Mouse (Mus musculus) lung, adult 2 months (tissue): Measurements from ENCODE around the gene Ly75. TPM values are rescaled to one million over a fixed set of nuclear protein-coding genes. Genes with fewer than 3 reads are reported as not detected.

Experiments used
- DNase-seq: peaks from one replicate; pipeline ENCODE4 v3.0.0; 2022
- H3K4me1 ChIP-seq: fragments of 200-500 bp; 2 replicates; pipeline ENCODE4 v1.6.1; 2011; ENCODE audit warnings: low read length; ENCODE audit not compliant: control insufficient read depth, insufficient read depth
- H3K4me3 ChIP-seq: fragments of 200-500 bp; replicated peaks from 2 replicates; pipeline ENCODE3; 2011; ENCODE audit warnings: low read depth, mild to moderate bottlenecking, control low read depth, low read length; ENCODE audit errors: extremely low read depth
- CTCF ChIP-seq: fragments of 200-500 bp; IDR thresholded peaks from 2 replicates; pipeline ENCODE4 v1.5.1; 2011; ENCODE audit warnings: mild to moderate bottlenecking, low read length, control low read depth; ENCODE audit not compliant: insufficient read depth
- POLR2A ChIP-seq: fragments of 200-500 bp; IDR thresholded peaks from 2 replicates; pipeline ENCODE4 v1.6.1; 2011; ENCODE audit warnings: low read depth, mild to moderate bottlenecking, control low read depth, low read length, borderline replicate concordance; ENCODE audit errors: extremely low read depth
- WGBS: fragments of 180-500 bp; shearing (Covaris S2); methylation state at CpG from one replicate; pipeline ENCODE4 v1.1.7; 2018; 5-methylcytosine and 5-hydroxymethylcytosine counted together
- polyA plus RNA-seq: library from polyadenylated mRNA; depleted of rRNA; stranded (reverse); fragments of >200 nt; gene quantifications from 2 replicates; pipeline ENCODE4 v1.2.3, GENCODE M21; 2012

Ly75 gene
- polyA plus RNA-seq, 1 experiment: 2.9 TPM

DNA sequence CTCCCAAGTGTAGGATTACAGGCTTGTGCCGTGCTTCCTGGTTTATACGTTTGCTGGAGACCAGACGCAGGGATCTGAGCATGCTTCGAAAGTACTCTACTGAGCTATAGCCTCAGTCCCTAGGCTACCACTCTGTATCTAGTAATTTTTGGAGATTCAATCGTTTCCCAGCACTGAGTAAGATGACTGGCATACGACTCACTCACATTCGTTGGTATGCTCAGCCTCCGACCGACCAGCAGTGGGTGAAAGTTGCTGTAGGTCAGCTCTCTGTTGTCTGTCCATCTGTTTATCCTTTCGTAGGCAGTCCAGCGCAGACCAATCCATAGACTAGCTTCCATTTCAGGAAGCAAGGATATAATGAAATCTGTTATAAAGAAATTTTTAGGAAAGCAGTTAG, 55.5 kb downstream of the Ly75 start:
- no peak for DNase-seq
- no peak for TF ChIP-seq POLR2A
- no peak for TF ChIP-seq CTCF
- WGBS: 88% methylated on average over 11 of the region's 11 CpGs
- Histone ChIP-seq H3K4me3 (no peak overlapping the region), H3K4me1 (no peaks in the 10 kb centered on the region)

DNA sequence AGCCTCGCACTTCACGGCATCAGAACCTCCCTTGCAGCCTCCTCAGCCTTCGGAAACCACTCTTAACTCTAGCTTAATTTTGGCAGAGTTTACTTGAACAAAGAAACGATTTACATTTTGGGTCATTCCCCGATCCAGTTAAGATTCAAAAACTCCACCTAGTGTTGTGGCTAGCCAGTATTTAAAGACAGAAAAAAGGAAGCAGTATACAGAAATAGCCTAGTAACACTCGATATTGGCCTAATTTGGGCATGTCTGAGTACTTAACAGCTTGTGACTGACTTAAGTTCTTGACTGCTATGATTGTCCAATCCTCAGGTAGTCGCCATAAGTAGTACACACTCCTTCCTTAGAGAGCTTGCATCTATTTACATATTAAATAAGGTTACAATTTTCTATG, 56.2 kb downstream of the Ly75 start:
- WGBS: 77% methylated on average over 7 of the region's 7 CpGs
- no peak for TF ChIP-seq CTCF
- TF ChIP-seq POLR2A: no peak
- no peak overlapping the region for H3K4me3 ChIP-seq
- no peaks in the 10 kb centered on the region for H3K4me1 ChIP-seq
- no peak for DNase-seq

DNA sequence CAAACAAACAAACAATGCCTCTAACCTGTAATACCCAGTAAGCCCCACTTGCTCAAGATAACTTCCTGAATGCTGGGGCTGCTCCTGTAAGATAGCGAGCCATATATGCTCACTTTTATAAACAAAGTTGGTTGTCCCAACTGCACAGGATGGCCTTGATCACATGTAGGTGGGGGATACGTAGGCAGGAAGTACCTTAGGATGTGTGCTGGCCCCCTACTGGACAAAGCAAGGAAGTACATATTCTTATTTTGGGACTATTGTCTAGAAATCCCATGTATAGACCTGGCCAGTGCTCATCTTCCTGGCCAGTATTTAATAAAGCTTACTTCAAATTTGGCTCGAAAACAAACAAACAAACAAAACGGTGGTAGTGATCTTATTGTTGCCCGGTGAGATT, 59.7 kb downstream of the Ly75 start:
- DNase-seq: no peak
- 55% methylated on average over 5 of the region's 5 CpGs for WGBS
- H3K4me1 ChIP-seq: no peaks in the 10 kb centered on the region
- TF ChIP-seq CTCF (peak; percentile 36; the same call in 1 of the 2 replicates), POLR2A (no peak)
- H3K4me3 ChIP-seq: no peak overlapping the region

DNA sequence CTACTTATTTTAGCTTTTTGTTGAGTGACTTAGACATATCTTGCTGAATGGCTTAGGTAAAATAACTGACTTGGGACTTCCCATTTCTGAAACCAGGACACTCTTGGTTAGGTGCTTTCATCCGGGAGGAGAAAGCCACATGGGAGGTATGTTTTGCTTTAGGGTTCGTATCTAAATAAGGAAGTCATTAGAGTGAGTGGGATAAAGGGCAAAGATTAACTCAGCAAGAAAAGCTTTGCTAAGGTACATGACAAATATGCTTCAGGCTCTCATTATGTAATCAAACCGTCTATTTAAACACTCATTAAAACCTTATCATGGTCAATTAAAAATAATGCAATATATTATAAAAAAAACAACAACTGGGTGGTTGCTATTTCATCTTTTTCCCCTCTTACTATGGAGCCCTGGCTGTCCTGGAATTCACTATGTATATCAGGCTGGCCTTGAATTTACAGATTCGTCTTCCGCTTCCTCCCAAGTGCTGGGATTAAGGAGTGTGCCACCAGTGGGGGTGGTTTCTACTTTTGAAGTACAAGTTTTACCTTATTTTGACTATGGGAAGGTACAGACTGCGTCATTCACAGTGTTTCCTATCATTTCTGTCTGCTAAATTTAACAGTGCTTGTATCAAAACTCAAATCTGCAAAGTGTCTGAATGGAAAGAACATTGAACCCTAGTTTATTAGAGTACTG, 60.9 kb downstream of the Ly75 start:
- DNase-seq: no peak
- TF ChIP-seq CTCF: no peak
- no peak for TF ChIP-seq POLR2A

DNA sequence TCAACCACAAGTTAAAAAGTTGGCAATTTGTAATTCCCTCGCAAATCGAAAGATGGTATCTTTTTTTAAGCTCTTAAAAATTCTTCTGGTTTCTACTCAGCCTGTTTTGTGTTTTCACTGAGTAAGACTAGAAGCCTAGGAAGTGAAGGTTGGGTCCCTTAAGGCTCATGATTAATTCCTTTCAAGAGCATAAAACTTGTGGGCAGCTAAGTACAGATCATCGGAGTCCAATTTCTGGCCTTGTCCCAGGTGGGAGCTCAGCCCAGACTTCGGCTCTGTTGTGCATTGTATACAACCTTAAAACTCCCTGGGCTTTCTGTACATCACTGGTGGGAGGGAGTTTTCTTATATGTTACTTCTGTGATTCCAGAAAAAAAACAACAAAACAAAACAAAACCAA, 79.3 kb downstream of the Ly75 start:
- no peak for TF ChIP-seq CTCF
- Histone ChIP-seq H3K4me3 (no peak overlapping the region), H3K4me1 (no peaks in the 10 kb centered on the region)
- WGBS: 77% methylated on average over 4 of the region's 4 CpGs
- no peak for DNase-seq

More for the DNA sequence above, 60.9 kb downstream of the Ly75 start:
- Histone ChIP-seq H3K4me3 (no peak overlapping the region), H3K4me1 (no peaks in the 10 kb centered on the region)
- 64% methylated on average over 6 of the region's 6 CpGs for WGBS

DNA sequence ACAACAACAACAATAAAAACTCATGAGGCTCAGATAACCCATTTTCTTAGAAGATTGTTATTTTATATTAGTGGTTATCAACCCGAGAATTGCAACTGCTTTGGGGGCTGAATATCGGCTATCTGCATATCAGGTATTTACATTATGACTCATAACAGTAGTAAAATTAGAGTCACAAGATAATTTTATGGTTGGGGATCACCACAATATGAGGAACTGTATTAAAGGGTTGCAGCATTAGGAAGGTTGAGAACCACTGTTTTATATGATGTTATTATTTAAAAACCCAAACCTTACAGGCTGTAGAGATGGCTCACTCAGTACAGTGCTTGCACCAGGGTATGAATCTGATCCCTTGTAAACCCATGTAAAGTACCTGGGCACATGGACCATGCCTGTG, 83.8 kb downstream of the Ly75 start:
- no peaks in the 10 kb centered on the region for H3K4me1 ChIP-seq
- WGBS: 90% methylated on average over 2 of the region's 2 CpGs
- no peak for TF ChIP-seq CTCF
- no peak for TF ChIP-seq POLR2A
- DNase-seq: no peak
- H3K4me3 ChIP-seq: no peak overlapping the region

DNA sequence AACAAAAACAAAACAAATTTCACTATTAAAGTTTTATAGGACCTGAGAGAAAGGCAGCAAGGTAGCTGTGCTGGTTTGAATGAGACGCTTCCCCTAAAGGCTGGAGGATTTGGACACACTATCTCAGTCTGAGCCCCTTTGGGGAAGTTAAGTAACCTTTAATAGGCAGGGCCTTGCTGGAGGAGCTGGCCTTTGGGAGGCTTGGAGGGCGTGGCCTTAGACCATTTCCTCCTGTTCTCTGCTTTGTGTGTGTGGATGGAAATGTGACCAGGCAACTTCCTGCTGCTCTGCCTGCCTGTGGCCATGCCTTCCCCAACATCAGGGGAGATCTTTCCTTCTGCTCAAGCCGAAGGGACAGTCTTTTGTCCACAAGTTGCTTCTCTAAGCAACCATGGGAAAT, 84.8 kb downstream of the Ly75 start:
- Histone ChIP-seq H3K4me1 (no peaks in the 10 kb centered on the region), H3K4me3 (no peak overlapping the region)
- 64% methylated on average over 3 of the region's 3 CpGs for WGBS
- DNase-seq: no peak
- TF ChIP-seq POLR2A (no peak), CTCF (no peak)

DNA sequence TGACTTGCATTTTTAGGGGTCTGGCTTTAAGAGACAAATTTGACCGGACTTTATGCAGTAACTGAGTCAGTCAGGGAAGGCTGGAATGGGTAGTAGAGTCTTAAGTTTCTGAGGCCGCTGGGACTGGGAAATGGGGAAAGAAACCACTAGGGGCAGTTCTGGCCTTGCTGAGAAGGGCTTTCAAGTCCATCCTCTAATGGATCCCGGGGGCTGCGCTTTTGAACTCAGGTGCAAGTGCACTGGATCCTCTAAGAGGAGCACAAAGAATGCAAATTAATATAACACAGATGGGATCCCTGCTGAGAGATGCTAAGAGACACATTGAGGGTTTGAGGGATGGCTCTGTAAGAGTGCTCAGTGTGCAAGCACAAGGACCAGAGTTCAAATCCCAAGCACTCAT, 91.7 kb downstream of the Ly75 start:
- WGBS: 80% methylated on average over 4 of the region's 4 CpGs
- Histone ChIP-seq H3K4me1 (no peaks in the 10 kb centered on the region), H3K4me3 (no peak overlapping the region)
- no peak for TF ChIP-seq CTCF
- no peak for TF ChIP-seq POLR2A
- no peak for DNase-seq

DNA sequence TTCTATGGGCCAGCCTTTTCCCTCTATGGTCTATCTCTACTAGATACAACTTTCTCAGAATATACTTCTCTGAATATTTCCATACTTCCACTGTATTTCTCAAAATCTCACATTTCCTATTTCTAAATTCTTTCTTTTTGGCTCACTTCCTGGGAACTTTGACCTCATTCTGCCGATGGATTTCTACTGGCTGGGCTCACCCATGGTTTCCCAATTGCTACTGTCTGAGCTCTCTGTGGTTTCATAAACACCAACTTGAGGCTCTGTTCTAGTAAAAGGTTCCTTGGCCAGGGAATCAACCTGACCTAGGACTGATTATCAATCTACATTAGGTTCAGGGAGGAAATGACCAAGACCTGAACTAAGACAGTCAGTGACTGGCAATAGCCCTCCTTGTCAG, 93.7 kb downstream of the Ly75 start:
- TF ChIP-seq CTCF: no peak
- no peak for TF ChIP-seq POLR2A
- 44% methylated on average over 1 of the region's 1 CpGs for WGBS
- no peak for DNase-seq
- no peaks in the 10 kb centered on the region for H3K4me1 ChIP-seq
- no peak overlapping the region for H3K4me3 ChIP-seq

DNA sequence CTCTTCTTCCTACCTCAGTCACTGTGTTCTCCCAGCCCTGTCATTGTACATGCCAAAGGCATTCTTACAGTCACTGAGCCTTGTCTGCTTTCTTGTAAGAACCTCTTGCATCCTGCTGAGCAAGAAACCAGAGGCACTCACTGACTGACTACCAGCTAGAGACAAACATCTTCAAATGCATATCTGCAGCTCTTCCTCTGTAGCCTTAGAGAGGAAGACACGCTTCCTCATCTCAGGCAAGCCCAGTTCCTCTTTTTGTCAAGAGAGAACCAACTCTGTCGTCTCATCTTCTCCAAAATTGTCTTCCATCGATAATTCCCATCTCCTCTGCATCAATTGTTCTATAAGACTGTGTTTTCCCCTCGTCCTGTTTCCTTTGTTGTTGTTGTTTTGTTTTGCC, 94.5 kb downstream of the Ly75 start:
- WGBS: 60% methylated on average over 4 of the region's 4 CpGs
- DNase-seq: no peak
- TF ChIP-seq CTCF (no peak), POLR2A (no peak)
- H3K4me1 ChIP-seq: no peaks in the 10 kb centered on the region
- H3K4me3 ChIP-seq: no peak overlapping the region
